Mouse (Mus musculus) A20 (cell line): ENCODE measurements around the gene Sgo2b.
"Not testable (repeated sequence)": the region's sequence is repeated elsewhere in the genome, so short reads cannot be mapped to it uniquely, and the experiment has no call there.

ENCODE experiments used
- DNase-seq: peaks from one replicate; pipeline ENCODE4 v3.0.0-alpha.2; 2011; ENCODE audit warnings: low read depth, low spot score

The Sgo2b gene

GRCm38 (mm10) chr8:63951626-63952377, at the start of gene Sgo2b:
Gene Sgo2b, minus strand, starts transcription at chr8:63952248.
- no peak for DNase-seq

GRCm38 (mm10) chr8:63970612-63971391, 18.8 kb upstream of the Sgo2b start:
- DNase-seq = not testable (repeated sequence)

- no peak for DNase-seq
Observed at GRCm38 (mm10) chr8:63961032-63961785, 9.2 kb upstream of the Sgo2b start.

- DNase-seq = not testable (repeated sequence)
Observed at GRCm38 (mm10) chr8:63953802-63954201, 1.8 kb upstream of the Sgo2b start.

GRCm38 (mm10) chr8:63933171-63933570, 18.9 kb downstream of the Sgo2b start:
- DNase-seq = no peak

- no peak for DNase-seq
Observed at GRCm38 (mm10) chr8:63929301-63930097, 22.5 kb downstream of the Sgo2b start.

- DNase-seq = no peak
Observed at GRCm38 (mm10) chr8:63921257-63921960, 30.6 kb downstream of the Sgo2b start.

GRCm38 (mm10) chr8:63895096-63895495, 57.0 kb downstream of the Sgo2b start:
- no peak for DNase-seq

- DNase-seq = no peak
Observed at GRCm38 (mm10) chr8:63878353-63878752, 73.7 kb downstream of the Sgo2b start.

GRCm38 (mm10) chr8:63877393-63877792, 74.7 kb downstream of the Sgo2b start:
- DNase-seq = peak; percentile 64

- DNase-seq = no peak
Observed at GRCm38 (mm10) chr8:63876949-63877348, 75.1 kb downstream of the Sgo2b start.
